Mouse (Mus musculus) G1E-ER4 (cell line): ENCODE data around the gene Uqcrc2. TPM values are rescaled to one million over a fixed set of nuclear protein-coding genes. Genes with fewer than 3 reads are reported as not detected.

Experiments
- GATA1 ChIP-seq: IDR thresholded peaks from one replicate; pipeline ENCODE4 v1.8.0; 2012; ENCODE audit warnings: low read length, inconsistent platforms
- polyA plus RNA-seq: library from polyadenylated mRNA; stranded (reverse); fragments of >175 nt; gene quantifications from 2 replicates; pipeline ENCODE4 v1.2.3, GENCODE M21; 2012

Uqcrc2 gene
- polyA plus RNA-seq = 10.0 and 10.9 TPM in 2 replicates

DNA sequence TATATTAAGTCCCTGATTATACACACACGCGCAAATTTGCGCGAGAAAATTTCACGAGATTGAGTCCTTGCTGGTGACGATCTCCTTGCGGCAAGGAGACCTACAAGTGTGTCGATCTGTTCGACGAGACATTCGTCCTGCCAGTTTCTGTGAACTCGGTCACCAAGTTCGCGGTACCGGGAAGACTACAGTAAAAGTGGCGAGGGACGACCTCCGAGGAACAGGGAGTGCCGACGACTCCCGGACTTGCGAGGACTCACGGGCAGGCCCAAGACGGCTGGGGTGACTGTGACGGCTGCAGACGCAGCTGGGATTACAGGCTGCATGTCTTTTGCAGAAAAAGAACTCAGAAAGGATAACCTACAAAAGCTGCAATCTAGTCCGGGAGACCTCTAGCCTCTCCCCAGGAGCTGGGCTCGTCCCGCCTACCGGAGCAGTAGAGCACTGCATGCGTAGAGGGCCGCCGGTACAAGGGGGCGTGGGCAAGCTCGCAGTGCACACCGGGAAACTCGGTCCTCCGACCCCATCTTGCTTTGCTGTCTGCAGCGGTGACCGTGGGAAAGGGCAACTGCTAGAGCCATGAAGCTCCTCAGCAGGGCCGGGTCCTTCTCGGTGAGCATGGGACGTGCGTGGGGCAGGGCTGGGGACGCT is at the start of gene Uqcrc2:
Gene Uqcrc2, plus strand, starts transcription at position 466 of the 651 bp plus-strand sequence.
- no peak for TF ChIP-seq GATA1

DNA sequence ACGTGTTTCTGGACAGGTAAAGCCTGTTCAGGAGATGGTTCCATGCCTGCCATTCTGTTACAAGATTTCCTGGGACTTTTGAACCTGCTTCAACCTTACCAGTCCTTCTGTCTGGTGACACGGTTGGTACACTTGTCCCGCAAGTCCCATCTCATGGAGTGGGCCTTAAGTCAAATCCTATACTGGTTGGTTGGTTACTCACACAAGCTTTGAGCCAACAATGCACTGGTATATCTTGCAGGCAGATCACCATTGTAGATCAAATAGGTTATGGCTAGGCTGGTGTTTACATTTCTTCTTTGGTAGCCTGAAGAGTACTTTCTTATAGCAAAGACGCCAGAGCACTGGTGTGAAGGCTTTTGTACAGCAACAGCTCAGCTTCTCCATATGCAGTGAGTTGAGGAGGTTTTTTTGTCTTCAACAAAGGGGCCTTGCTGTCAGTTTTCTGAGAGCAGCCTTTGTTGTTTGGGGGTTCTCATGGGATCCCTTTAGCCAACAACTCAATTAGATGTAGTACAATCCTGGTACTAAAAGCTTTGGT is 37.7 kb upstream of the Uqcrc2 start:
- TF ChIP-seq GATA1 = no peak

- TF ChIP-seq GATA1 = no peak
Measured at GRCm38 (mm10) chr7:120597744-120598243, 37.2 kb upstream of the Uqcrc2 start.

GRCm38 (mm10) chr7:120598355-120598754 is 36.6 kb upstream of the Uqcrc2 start:
- no peak for TF ChIP-seq GATA1

GRCm38 (mm10) chr7:120620075-120620771 is 14.8 kb upstream of the Uqcrc2 start:
- no peak for TF ChIP-seq GATA1

DNA sequence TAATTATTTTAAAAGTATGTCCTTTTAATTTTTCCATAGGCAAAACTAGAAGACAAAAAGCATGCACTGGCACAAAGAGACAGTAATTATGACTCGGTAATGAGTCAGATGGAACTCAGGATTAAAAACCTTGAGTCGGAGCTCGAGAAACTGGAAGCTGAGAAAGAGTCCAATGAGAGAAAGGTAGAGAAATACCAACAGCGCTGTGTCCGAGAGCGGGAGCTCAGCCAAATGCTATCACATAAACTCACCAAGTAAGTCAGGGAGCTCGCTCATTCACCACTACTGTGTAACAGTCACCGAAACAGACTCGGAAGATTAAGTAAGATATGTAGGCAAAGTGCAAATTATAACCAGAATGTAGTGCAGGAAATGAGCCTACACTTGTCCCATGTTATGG is 14.1 kb upstream of the Uqcrc2 start:
- no peak for TF ChIP-seq GATA1

GRCm38 (mm10) chr7:120632518-120632917 is 2.5 kb upstream of the Uqcrc2 start:
- no peak for TF ChIP-seq GATA1

DNA sequence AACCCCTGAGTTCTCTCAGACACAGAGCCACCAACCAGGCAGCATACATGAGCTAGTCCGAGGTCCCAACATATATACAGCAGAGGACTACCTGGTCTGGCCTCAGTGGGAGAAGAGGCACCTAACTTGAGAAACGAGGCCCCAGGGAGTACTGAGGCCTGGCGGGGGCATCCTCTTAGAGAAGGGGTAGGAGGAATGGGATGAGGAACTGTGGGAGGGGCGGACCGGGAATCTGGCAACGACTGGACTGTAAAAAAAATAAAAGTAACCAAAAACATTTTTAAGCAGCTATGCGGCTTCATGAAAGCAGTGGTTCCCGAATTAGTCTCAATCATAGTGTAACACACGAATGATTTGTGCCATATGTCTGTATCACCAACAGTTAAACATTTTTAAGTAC is 675 bp upstream of the Uqcrc2 start:
- no peak for TF ChIP-seq GATA1

GRCm38 (mm10) chr7:120635362-120635781 is 396 bp downstream of the Uqcrc2 start:
- no peak for TF ChIP-seq GATA1

DNA sequence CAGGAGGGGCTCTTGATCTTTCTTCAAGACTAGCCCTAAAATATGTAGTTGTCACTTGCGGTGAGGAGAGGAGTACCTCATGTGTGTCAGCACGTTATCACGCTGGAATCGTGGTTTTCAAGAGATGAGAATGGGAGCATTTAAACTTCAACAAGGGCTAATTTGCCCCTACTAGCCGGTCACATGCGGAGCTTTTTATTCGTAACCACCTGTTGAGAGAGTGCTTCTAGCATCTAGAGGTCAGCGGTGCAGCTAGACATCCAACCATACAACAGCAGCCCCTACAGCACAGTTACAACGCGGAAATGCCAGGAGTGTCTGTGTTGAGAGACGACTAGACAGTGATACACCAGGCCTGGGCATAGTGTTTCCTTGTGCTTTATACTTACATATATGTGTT is 845 bp downstream of the Uqcrc2 start:
- TF ChIP-seq GATA1 = no peak

DNA sequence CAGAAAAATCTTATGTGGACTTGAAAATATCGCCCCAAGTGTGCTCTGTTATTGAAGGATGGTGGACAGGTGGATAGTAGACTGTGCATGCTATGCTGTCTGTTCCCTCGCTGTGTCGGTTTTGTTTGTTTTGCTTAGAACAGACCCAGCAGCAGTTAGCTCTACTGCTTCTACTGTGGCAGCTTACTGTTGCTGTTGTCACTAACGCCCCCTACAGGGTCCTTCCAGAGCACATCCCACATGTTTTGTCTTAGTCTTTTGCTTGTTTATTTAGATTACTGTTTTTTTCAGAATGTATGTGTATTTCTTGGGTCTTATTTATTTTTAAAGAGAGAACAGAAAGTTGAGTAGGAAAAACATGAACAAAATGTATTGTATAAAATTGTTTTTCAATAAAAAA is 8.2 kb downstream of the Uqcrc2 start:
- no peak for TF ChIP-seq GATA1

DNA sequence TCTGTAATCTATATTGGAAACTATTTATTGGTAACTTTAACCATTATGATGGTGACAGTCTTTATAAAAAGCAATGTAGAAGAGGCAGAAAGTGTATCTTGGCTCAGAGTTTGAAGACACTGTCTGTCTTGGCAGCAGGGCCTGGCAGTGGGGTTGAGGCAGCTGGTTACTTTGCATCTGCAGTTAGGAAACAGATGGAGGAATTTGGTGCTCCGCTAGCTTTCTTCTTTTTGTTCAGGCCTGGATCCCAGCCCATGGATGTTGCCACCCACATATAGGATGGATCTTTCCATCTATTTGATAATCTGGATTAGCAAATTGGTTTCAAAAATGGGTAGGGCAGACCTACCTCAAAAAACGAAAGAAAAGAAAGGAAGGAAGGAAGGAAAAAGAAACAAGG is 12.9 kb downstream of the Uqcrc2 start:
- TF ChIP-seq GATA1 = no peak

DNA sequence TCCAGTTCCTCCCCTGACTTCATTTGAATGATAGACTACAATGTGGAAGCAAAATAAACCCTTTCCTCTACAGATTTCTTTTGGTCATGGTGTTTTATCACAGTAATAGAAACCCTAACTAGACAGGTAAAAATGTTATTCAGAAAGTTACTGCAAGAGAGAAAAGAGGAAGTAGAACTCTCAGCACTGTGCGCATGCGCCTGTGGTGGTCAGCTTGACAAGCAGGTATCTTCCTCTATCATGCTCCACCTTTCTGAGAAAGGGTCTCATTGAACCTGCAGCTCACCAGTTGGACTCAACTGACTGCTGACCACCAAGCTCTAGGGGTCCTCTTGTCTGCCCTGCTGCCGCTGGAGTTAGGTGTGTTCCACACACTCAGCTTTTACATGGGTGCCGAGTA is 27.1 kb downstream of the Uqcrc2 start:
- TF ChIP-seq GATA1 = no peak

DNA sequence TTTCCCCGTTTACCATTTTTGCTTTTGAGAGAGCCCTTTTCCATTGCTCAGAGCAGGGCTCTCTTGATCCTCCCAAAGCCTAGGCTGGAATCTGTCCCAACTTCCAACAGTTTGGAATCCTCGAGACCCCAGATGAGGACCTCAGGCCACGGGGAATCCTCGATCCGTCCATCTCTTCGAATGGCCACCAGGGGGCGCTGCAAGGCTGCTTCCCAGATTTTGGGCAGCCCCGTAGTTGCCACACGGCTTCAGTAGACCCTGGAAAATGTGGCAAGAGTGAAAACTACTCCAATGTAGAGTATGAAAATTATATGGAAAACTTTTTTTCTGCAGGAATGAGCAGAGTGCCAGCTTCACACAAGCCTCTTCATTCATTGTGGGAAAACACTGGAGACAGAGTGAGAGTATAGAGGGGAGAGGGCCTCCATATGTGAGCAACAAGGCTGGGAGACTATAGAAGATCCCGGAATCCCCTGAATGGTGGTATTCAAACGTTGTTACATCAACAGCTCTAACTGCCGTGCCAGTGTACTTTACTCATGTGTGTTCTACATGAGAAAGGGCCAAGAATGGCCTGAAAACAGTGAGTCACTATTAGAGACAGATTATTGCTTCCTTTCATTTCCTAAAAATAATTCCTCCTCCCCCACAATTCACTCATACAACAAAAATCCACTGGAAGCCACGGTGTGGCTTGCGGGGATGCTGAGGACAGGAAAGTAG is 35.3 kb downstream of the Uqcrc2 start, which contains the start of gene Pdzd9:
Gene Pdzd9, minus strand, starts transcription at position 191 of the 723 bp plus-strand sequence.
- TF ChIP-seq GATA1 = no peak

DNA sequence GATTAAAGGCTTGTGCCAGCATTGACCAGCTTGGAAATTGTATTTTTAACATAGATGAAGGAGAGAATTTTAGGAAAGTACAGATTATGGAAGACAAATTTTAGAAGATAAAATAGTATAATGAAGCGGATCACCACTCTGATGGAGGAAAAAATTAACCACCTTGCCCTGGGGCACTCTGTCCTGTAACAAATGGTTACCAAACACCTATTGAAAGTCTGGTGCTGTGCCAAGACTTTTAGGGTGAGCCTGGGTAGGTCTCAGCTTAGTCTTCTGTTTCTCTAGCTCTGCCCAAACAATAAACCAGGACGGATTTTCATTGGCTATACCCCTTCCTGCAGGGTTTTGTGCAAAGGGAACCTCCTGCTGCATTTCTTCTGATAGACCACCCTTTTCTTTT is 36.3 kb downstream of the Uqcrc2 start:
- TF ChIP-seq GATA1 = no peak
